Mouse (Mus musculus) intestine, postnatal 0 days (tissue): ENCODE results near the gene Itga3. TPM values are rescaled to one million over a fixed set of nuclear protein-coding genes. Genes with fewer than 3 reads are reported as not detected.

Experiments
- ATAC-seq: fragments of 200-750 bp; cut with Nextera tagmentation; 2 replicates; pipeline ENCODE4 v1.8.0; 2017; ENCODE audit warnings: mild to moderate bottlenecking, moderate TSS enrichment, moderate library complexity
- H3K27ac ChIP-seq: fragments of 300-500 bp; sonication (generic); 2 replicates; pipeline ENCODE4 v1.5.1; 2014; ENCODE audit warnings: mild to moderate bottlenecking, low read depth, low read length, moderate library complexity
- H3K27me3 ChIP-seq: fragments of 300-500 bp; sonication (generic); replicated peaks from 2 replicates; pipeline ENCODE4 v1.6.1; 2014; ENCODE audit warnings: low read length, mixed read lengths; ENCODE audit not compliant: control insufficient read depth, insufficient read depth
- H3K36me3 ChIP-seq: fragments of 300-500 bp; sonication (generic); 2 replicates; pipeline ENCODE4 v1.6.1; 2014; ENCODE audit warnings: mild to moderate bottlenecking, moderate library complexity; ENCODE audit not compliant: control insufficient read depth, insufficient read depth
- H3K4me1 ChIP-seq: fragments of 300-500 bp; sonication (generic); replicated peaks from 2 replicates; pipeline ENCODE4 v1.6.1; 2014; ENCODE audit warnings: antibody characterized with exemption, low read length, mixed read lengths; ENCODE audit not compliant: control insufficient read depth, insufficient read depth
- H3K4me2 ChIP-seq: fragments of 300-500 bp; sonication (generic); replicated peaks from 2 replicates; pipeline ENCODE4 v1.6.1; 2014; ENCODE audit warnings: low read depth, mild to moderate bottlenecking, moderate library complexity
- H3K4me3 ChIP-seq: fragments of 300-500 bp; sonication (generic); 2 replicates; pipeline ENCODE4 v1.5.1; 2014; ENCODE audit warnings: low read depth, low read length
- H3K9ac ChIP-seq: fragments of 300-500 bp; sonication (generic); 2 replicates; pipeline ENCODE4 v1.6.1; 2014; ENCODE audit warnings: mild to moderate bottlenecking, low read depth, low read length
- H3K9me3 ChIP-seq: fragments of 300-500 bp; sonication (generic); 2 replicates; pipeline ENCODE4 v1.6.1; 2016; ENCODE audit warnings: mixed run types; ENCODE audit not compliant: control insufficient read depth
- CTCF ChIP-seq: sonication (generic); IDR thresholded peaks from 2 replicates; pipeline ENCODE4 v1.5.1; 2016; ENCODE audit warnings: low read depth, mild to moderate bottlenecking, control low read depth, antibody characterized with exemption, moderate library complexity
- WGBS: fragments of 180-500 bp; shearing (Covaris S2); extraction: QIAGEN DNeasy Blood & Tissue Kit; methylation state at CpG from one replicate; pipeline ENCODE4 v1.1.7; 2014; 5-methylcytosine and 5-hydroxymethylcytosine counted together
- polyA plus RNA-seq: library from polyadenylated mRNA; unstranded; fragments of >200 nt; fragmentation: Nextera tagmentation; extraction: Ambion mirVana; gene quantifications from 2 replicates; pipeline ENCODE4 v1.2.1, GENCODE M21; 2015

Itga3 gene
- polyA plus RNA-seq, 1 experiment from 2014 or later: 51.3 TPM

- no peak for ATAC-seq
- no peak overlapping the region for H3K27ac ChIP-seq
- no peak overlapping the region for H3K4me3 ChIP-seq
- 68% methylated on average over 13 of the region's 13 CpGs for WGBS
- H3K4me2 ChIP-seq: no peak overlapping the region
- H3K4me1 ChIP-seq: peaks cover 6% of the 10 kb centered on the region
- peaks cover 31% of the 10 kb centered on the region for H3K36me3 ChIP-seq
- H3K9ac ChIP-seq: no peak overlapping the region
- H3K27me3 ChIP-seq: no peaks in the 10 kb centered on the region
- no peaks in the 10 kb centered on the region for H3K9me3 ChIP-seq
- TF ChIP-seq CTCF: no peak
Measured at GRCm38 (mm10) chr11:95044185-95044870, 32.3 kb downstream of the Itga3 start.

- Histone ChIP-seq H3K27me3 (no peaks in the 10 kb centered on the region), H3K4me2 (no peak overlapping the region), H3K9ac (no peak overlapping the region), H3K27ac (no peak overlapping the region), H3K4me1 (peaks cover 6% of the 10 kb centered on the region), H3K36me3 (peaks cover 26% of the 10 kb centered on the region), H3K4me3 (no peak overlapping the region), H3K9me3 (no peaks in the 10 kb centered on the region)
- WGBS: 61% methylated on average over 7 of the region's 7 CpGs
- no peak for ATAC-seq
- TF ChIP-seq CTCF: no peak
Measured at GRCm38 (mm10) chr11:95043608-95044007, 33.0 kb downstream of the Itga3 start.

- H3K9me3 ChIP-seq: no peaks in the 10 kb centered on the region
- no peak overlapping the region for H3K4me2 ChIP-seq
- H3K4me3 ChIP-seq: no peak overlapping the region
- 92% methylated on average over 4 of the region's 4 CpGs for WGBS
- peaks cover 6% of the 10 kb centered on the region for H3K4me1 ChIP-seq
- no peak overlapping the region for H3K27ac ChIP-seq
- H3K9ac ChIP-seq: no peak overlapping the region
- no peak for ATAC-seq
- H3K36me3 ChIP-seq: peaks cover 26% of the 10 kb centered on the region
- H3K27me3 ChIP-seq: no peaks in the 10 kb centered on the region
- no peak for TF ChIP-seq CTCF
Measured at GRCm38 (mm10) chr11:95043060-95043459, 33.5 kb downstream of the Itga3 start.

- H3K27me3 ChIP-seq: no peaks in the 10 kb centered on the region
- WGBS: under 1% methylated on average over 11 of the region's 11 CpGs
- H3K9ac ChIP-seq: peak overlapping the region; percentile 26; the same call in 1 of the 2 replicates
- TF ChIP-seq CTCF: peak; percentile 88
- peak overlapping the region; percentile 76 for H3K27ac ChIP-seq
- peak overlapping the region; percentile 82 for H3K4me3 ChIP-seq
- ATAC-seq: peak; percentile 63
- peaks cover 6% of the 10 kb centered on the region for H3K4me1 ChIP-seq
- H3K4me2 ChIP-seq: peak overlapping the region; percentile 88
- peaks cover 27% of the 10 kb centered on the region for H3K36me3 ChIP-seq
- no peaks in the 10 kb centered on the region for H3K9me3 ChIP-seq
Measured at GRCm38 (mm10) chr11:95042096-95042495, 34.5 kb downstream of the Itga3 start.

- H3K9ac ChIP-seq: peak within 1 kb of the TSS; percentile 85
- H3K27me3 ChIP-seq: no peaks in the 10 kb centered on the region
- WGBS: under 1% methylated on average over 41 of the region's 41 CpGs
- H3K4me3 ChIP-seq: peak within 1 kb of the TSS; percentile 82
- TF ChIP-seq CTCF: no peak
- peaks cover 6% of the 10 kb centered on the region for H3K4me1 ChIP-seq
- peak within 1 kb of the TSS; percentile 88 for H3K4me2 ChIP-seq
- peak within 1 kb of the TSS; percentile 94 for H3K27ac ChIP-seq
- H3K9me3 ChIP-seq: no peaks in the 10 kb centered on the region
- peak; percentile 88 for ATAC-seq
- H3K36me3 ChIP-seq: peaks cover 28% of the 10 kb centered on the region
Measured at GRCm38 (mm10) chr11:95041139-95041609, 35.4 kb downstream of the Itga3 start, which contains the start of gene Pdk2. TSS of gene Pdk2 (minus strand) at chr11:95041354.

GRCm38 (mm10) chr11:95040491-95041138 lies 36.0 kb downstream of the Itga3 start:
- WGBS: under 1% methylated on average over 20 of the region's 20 CpGs

More at GRCm38 (mm10) chr11:95040491-95041138, 36.0 kb downstream of the Itga3 start:
- H3K4me2 ChIP-seq: peak overlapping the region; percentile 88
- peak overlapping the region; percentile 85 for H3K9ac ChIP-seq
- TF ChIP-seq CTCF: no peak
- H3K27me3 ChIP-seq: no peaks in the 10 kb centered on the region
- peak; percentile 61 for ATAC-seq
- H3K4me3 ChIP-seq: peak overlapping the region; percentile 82
- H3K36me3 ChIP-seq: peaks cover 28% of the 10 kb centered on the region
- peak overlapping the region; percentile 94 for H3K27ac ChIP-seq
- H3K9me3 ChIP-seq: no peaks in the 10 kb centered on the region
- peaks cover 6% of the 10 kb centered on the region for H3K4me1 ChIP-seq
